Mouse (Mus musculus): ENCODE results near the gene Zbtb7a.

Gene Zbtb7a

DNA sequence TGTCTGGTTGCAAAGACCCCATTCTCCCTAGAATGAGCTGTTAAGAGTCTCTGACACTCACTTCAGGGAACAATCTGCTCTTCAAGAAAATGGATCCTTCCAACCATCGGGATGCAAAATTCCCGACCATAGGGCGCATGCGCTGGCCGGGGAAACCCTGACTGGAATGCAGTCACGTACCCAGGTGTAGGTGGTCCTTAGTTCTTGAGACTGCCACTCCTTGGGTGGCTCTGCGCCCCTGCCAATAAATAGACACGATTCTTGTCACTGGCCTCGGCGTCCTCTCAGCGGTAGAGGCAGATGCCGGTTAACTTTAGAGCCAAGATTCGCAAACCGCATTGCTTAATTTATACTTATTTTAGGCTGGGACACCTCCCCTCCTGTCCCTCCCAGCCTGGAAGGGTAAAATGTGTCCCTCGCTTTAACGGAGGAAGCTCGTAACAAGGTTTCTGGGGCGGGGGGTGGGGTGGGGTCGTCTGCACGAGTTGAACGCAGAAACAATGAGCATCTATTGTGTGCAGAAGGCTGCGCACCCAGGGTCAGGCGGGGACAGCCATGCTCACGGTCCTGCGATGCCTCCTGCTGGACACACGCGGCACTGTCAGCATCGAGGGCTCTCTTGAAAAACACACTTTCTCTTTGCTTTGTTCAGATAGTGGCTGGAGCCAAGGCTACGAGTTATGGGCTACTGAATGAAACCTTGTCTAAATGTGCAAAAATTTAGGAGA lies 39.8 kb downstream of the Zbtb7a start:
- peak; percentile 98 for DNase-seq

DNA sequence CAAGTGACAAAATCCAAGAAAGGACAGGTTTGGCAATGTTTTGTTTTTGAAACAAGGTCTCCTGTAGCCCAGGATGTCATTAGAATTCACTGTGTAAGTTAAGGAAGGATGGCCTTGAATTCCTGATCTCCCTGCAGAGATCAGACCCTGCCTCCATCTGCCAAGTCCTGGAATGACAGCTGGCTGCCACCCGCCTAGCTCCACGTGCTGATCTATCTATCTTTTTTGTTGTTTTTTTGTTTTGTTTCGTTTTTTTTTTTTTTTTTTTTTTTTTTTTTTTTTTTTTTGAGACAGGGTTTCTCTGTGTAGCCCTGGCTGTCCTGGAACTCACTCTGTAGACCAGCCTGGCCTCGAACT lies 40.3 kb downstream of the Zbtb7a start:
- DNase-seq: peak; percentile 95

DNA sequence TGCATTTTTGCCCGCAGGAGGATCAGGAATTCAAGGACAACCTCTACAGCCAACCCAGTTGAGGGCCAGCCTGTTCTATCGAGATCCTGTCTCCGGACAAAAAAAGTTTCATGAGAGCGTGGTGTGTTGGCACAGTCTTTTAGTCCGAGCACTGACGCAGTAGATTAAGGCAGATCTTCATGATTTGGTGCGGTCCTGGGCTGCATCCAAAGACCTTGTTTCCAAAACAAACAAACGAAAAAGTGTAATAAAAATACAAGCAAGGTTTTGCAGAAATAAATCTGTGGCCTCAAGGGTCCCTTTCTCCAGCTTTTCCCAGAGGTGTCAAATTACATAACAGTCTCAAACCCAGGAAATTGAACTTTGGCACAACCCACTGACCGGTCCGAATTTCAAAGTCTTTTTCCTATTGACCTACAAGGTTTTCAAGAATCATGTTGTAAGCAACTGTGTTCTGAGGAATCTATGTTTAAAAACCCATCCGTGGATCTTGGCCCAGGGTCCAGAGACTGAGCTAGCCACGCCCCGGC lies 41.0 kb downstream of the Zbtb7a start:
- DNase-seq: peak; percentile 97

DNA sequence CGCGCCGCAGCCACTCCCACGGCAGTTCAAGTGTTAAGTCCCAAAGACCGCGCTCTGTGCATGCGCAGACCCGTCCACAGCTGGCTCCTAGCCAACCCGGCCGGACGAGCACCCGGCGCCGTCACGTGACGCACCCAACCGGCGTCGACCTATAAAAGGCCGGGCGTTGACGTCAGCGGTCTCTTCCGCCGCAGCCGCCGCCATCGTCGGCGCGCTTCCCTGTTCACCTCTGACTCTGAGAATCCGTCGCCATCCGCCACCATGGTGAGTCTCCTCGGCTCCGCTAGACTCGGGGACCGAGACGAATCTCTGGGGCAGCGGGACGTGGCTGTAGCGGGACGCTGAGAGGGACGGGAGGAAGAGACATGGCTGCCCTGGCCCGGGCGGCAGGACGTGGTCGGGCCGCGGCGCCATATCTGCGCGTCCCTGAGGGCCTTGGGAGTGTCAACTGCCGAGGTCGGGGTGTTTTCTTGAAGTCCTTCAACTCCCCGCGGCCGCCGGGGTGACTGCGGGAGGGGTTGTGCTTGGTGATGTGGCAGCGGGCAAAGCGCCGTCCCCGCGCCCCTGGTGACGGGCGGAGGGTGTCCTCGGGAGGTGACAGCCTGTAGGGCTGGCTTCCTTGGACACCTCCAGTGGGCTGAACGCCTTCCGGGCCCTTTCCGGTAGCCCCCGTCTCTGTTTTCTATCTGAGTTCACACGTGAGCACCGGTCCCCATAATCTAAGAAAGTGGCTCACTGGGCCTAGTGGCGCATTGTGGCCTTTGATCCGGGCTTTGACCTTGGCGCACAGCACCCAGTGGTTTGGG lies 41.6 kb downstream of the Zbtb7a start, which contains the start of gene Eef2:
Gene Eef2 (plus strand): TSS at position 166 of the 806 bp plus-strand sequence.
- DNase-seq: peak; percentile 100

DNA sequence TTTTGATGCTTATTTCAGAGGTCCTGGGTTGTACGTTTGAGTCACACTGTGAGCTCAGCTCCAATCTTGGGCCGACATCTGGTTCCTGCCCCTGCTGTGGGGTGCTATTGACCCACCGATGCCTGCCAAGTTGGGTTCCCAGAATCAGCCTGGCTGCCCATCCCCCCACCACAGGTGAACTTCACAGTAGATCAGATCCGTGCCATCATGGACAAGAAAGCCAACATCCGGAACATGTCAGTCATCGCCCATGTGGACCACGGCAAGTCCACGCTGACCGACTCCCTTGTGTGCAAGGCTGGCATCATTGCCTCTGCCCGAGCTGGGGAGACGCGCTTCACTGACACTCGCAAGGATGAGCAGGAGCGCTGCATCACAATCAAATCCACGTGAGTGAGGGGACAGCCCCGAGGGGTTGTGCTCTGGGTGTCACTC lies 42.5 kb downstream of the Zbtb7a start:
- DNase-seq: peak; percentile 97

DNA sequence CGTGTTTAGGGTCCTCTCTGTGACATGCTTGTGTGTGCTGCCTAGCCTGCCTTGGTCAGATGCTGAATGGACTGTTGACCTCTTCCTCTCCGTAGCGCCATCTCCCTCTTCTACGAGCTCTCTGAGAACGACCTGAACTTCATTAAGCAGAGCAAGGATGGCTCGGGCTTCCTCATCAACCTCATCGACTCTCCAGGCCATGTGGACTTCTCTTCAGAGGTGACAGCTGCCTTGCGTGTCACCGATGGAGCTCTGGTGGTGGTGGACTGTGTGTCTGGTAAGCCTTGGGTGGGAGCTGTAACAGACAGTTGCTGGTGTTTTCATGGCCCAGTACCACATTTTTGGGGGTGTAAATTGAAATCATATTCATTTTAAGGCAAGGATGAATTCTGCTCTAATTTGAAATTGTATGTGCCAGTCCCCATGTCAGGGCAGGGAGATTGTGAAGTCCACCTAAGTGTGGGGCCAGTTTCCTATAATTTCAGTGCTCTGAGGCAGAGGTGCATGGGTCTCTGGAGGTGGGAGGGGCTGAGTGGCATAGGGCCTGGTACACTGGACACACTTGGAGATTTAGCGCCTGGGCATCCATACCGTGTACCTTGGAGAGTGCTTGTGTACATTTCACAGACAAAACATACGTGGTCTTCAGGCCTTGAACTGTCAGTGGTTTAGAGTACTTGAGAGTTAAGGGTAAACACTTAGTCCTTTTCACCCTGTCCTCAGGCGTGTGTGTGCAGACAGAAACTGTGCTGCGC lies 43.1 kb downstream of the Zbtb7a start:
- peak; percentile 97 for DNase-seq

DNA sequence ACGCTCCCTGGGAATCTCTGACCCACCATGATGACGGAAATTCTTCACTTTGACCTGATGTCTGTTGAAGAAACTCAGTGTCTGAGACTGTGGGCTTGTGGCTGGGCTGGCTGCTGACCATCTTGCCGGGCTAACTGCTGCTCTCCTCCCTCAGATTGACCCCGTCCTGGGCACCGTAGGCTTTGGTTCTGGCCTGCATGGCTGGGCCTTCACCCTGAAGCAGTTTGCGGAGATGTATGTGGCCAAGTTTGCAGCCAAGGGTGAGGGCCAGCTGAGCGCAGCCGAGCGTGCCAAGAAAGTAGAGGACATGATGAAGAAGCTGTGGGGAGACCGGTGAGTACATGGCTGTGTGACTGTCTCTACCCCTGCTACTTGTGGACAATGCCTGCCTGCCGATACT lies 43.9 kb downstream of the Zbtb7a start:
- DNase-seq: no peak

DNA sequence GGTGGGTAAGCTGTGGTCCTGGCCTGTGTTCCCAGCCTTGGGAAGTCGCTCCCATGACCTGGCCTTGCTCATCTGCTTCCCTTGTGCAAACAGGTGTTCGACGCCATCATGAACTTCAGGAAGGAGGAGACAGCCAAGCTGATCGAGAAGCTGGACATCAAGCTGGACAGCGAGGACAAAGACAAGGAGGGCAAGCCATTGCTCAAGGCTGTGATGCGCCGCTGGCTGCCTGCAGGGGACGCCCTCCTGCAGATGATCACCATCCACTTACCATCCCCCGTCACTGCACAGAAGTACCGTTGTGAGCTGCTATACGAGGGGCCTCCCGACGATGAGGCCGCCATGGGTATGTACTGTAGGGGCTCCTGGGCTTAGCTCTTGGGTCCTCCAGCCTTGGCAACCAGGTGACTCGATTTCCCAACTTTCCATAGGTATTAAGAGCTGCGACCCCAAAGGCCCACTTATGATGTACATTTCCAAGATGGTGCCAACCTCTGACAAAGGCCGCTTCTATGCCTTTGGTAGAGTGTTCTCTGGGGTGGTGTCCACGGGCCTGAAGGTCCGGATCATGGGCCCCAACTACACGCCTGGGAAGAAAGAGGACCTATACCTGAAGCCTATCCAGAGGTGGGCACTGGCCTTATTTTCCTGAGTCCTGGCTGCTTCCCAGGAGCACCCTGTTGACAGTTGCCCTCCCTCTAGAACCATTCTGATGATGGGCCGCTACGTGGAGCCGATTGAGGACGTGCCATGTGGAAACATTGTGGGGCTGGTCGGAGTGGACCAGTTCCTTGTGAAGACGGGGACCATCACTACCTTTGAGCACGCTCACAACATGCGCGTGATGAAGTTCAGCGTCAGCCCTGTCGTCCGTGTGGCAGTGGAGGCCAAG lies 44.7 kb downstream of the Zbtb7a start:
- DNase-seq: no peak

DNA sequence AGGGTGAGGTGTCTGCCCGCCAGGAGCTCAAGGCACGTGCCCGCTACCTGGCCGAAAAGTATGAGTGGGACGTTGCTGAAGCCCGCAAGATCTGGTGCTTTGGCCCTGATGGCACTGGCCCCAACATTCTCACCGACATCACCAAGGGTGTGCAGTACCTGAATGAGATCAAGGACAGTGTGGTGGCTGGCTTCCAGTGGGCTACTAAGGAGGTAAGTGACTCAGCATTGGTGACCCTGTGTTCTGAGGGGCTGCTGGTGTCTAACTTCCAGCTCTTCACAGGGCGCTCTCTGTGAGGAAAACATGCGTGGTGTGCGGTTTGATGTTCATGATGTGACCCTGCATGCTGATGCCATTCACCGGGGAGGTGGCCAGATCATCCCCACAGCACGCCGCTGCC lies 45.9 kb downstream of the Zbtb7a start:
- no peak for DNase-seq

DNA sequence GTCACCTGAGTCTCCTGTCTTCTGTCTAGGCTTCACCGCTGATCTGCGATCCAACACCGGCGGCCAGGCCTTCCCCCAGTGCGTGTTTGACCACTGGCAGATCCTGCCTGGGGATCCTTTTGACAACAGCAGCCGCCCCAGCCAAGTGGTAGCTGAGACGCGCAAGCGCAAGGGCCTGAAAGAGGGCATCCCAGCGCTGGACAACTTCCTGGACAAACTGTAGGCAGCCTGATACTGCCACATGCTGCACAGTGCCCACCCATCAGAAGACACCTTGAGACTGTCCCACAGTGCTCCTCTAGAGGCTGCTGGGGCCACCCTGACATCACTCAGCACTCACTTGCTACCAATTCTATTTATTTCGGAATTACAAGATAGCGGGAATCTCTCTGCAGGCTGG lies 46.8 kb downstream of the Zbtb7a start:
- DNase-seq: peak; percentile 95

DNA sequence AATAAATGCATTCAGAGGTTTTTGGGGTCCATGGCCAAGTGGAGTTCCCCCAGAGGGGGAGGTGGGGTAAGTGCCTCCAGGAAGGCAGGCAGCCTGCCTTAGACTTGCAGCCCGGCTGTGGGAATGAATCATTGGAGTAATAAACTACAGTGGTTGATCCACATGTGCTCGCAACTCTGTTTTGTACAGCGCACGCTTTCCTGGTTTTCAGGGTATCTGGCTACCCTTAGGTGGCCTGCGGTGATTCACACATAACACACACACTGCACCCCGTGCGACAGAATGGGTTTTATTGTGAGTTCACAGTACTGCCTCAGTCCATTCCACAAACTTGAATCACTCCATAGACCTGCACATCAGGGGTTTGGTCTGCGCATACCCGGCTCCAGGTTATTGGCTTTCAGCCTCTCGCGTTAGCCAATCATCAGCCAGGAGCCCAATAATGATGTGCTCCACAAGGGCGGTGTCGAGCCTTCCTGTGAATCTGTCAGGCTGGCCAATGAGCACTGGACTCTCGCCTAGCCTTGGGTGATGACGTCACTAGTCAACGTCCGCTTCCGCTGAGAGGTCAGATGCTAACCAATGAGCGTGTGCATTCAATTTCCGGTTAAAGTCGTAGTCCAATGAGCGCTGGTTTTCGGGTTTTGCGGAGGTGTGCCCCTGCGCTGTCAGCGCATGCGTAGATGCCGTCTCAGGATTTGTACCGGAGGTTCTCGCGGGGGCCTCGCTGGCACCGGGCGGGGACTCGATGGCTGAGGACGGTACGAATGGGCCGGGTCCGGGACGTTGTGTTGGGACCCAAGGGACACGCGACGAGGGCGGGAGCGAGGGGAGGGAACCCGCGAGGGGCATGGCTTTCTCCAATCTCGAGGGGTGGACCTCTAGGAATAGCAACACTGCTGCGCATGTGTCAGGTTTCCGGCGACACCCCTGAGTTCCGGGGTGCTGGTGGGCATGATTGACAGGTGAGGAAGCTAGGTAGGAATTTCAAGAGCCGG lies 47.6 kb downstream of the Zbtb7a start, which contains the start of gene Dapk3:
Gene Dapk3 (plus strand): TSS at position 670 of the 998 bp plus-strand sequence.
- peak; percentile 100 for DNase-seq

DNA sequence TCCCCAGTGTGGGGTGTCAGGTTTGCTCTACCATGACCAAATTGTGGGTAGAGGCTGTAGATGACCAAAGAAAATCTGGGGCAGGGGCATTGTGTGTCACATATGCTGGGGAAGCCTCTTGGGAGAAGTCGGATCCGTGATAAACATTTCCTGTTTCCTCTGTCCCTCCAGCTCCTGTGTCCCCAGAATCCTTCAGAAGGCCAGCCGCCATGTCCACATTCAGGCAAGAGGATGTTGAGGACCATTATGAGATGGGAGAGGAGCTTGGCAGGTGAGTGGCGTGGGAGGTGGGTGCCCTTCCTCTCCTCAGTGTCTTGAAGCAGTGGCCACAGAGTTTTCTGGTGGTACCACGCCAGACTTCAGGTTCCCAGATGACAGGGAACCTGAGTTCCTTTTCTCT lies 48.8 kb downstream of the Zbtb7a start, which contains the start of gene 4930442H23Rik:
Gene 4930442H23Rik (minus strand): TSS at position 45 of the 400 bp plus-strand sequence.
- peak; percentile 91 for DNase-seq

DNA sequence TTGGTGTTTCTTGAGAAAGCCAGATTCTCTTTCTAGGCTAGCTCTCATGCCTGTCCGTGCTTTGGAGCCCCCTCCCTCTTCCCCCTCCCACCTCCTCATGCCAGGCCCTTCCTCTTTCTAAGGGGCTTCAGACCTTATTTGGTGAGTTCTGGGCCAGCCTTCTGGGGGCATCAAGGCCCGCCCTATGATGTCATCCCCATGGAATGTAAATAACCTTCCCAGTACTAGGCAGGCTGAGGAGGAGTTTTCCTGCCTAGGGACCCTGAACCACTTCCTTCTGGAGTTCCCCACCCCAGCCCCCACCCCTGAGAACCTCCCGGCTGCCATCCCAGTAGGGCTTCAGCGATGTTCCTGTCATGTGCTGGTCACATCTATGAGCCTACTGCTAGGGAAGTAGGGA lies 49.7 kb downstream of the Zbtb7a start:
- no peak for DNase-seq

DNA sequence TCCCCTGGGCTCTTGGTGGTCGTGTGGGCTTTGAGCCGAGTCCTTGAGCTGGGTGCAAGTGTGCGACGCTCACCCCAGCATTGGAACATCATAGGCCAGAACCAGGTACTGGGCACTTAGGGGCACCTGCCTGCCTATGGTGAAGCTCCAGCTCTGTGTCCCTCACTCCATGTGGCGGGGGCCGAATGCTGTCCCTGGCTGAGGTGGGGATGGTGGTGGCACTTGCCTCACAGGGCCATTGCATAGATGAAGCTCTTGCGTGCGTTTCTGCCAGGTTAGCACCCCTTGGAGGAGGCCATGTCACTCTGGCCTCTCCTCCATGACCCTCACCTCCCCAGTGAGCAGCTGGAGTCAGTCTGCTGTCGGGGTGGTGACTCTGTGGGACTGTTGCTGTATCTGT lies 52.1 kb downstream of the Zbtb7a start:
- DNase-seq: peak; percentile 91

DNA sequence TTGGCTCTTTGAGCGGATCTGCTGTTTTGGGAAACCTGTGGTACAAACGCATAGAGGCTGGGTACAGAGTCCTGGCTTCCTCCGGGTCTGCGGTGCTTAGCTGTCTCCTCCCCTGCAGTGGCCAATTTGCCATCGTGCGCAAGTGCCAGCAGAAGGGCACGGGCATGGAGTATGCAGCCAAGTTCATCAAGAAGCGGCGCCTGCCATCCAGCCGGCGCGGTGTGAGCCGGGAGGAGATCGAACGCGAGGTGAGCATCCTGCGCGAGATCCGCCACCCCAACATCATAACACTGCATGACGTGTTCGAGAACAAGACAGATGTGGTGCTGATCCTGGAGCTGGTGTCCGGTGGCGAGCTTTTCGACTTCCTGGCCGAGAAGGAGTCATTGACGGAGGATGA lies 54.8 kb downstream of the Zbtb7a start:
- DNase-seq: peak; percentile 94

DNA sequence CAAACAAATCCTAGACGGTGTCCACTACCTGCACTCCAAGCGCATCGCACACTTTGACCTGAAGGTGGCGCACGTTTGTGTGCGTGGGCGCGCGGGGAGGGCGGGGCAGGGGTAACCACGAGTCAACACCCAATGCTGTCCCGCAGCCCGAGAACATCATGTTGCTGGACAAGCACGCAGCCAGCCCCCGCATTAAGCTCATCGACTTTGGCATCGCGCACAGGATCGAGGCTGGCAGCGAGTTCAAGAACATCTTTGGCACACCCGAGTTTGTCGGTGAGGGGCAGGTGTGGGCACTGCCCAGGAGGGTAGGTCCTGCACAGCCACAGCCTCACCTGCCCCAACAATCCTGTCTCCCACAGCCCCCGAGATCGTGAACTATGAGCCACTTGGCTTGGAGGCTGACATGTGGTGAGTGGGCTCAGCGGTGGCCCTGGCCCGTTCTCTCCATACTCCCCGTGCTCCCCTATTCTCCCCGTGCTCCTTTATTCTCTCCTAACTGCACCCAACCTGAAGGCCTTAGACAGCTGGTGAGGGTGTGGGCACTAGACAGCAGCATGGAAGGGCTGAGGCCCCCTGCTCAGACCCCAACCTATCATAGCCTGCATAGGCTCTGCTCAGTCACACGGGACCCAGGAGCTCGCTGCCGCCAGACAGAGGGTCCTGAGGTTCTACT lies 55.4 kb downstream of the Zbtb7a start:
- DNase-seq: peak; percentile 95

DNA sequence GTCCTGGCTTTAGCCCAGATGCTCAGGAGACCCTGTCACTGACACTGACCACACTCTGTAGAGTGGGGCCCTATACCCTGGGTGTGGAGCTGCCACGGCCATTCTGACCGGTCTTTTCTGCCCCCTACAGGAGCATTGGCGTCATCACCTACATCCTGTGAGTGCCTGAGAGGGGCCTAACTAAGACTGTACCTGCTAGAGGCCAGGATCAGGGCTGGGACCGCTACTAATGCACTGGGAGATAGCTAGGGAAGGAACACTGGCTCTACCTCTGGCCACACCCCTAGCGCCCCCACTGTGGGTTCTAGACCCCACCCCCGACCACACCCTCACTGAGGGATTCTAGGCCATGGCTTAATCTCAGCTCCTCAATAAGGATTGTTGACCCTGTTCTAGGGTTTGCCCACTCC lies 55.9 kb downstream of the Zbtb7a start:
- DNase-seq: peak; percentile 94

DNA sequence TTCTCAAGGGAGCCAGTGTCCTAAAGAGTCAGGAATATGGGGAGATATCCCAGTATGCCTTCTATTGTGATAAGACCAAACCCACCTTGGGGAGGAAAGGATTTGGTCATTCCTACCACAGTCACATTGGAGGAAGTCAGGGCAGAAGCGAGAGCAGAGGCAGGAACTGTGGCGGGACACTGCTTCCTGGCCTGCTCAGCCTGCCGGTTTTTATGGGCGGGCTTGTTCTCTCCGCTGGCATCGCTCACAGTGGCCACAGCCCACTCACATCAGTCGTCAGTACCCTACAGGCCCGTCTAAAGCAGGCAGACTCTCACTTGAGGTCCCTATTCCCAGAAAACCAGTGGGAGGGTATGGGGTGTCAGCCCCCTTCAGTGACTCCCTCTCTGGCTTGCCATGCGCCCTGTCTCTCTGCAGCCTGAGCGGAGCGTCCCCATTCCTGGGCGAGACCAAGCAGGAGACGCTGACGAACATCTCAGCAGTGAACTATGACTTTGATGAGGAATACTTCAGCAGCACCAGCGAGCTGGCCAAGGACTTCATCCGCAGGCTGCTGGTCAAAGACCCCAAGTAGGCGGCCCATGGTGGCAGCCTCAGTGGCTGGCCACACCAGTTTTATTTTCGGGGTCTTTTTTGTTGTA lies 56.4 kb downstream of the Zbtb7a start:
- peak; percentile 96 for DNase-seq

DNA sequence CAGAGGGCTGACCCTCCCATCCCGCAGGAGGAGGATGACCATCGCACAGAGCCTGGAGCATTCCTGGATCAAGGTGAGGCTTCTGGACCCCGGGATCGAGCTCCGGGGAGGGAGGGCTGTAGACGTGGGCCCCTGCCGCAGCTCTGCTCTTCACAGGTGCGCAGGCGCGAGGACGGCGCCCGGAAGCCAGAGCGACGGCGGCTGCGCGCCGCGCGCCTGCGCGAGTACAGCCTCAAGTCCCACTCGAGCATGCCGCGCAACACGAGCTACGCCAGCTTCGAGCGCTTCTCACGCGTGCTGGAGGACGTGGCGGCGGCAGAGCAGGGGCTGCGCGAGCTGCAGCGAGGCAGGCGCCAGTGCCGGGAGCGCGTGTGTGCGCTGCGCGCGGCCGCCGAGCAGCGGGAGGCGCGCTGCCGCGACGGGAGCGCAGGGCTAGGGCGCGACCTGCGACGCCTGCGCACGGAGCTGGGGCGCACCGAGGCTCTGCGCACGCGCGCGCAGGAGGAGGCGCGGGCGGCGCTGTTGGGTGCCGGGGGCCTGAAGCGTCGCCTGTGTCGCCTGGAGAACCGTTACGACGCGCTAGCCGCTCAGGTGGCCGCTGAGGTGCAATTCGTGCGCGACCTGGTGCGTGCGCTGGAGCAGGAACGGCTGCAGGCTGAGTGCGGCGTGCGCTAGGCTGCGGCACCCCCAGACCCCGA lies 57.4 kb downstream of the Zbtb7a start:
- DNase-seq: peak; percentile 99

All from heart, adult 11 months (tissue).